Mouse (Mus musculus): Measurements from ENCODE around the gene Pik3r3. TPM values are rescaled to one million over a fixed set of nuclear protein-coding genes. Genes with fewer than 3 reads are reported as not detected.
"Not testable (repeated sequence)": the region's sequence is repeated elsewhere in the genome, so short reads cannot be mapped to it uniquely, and the experiment has no call there.

Gene Pik3r3
- polyA plus RNA-seq, 1 experiment from 2014 or later: 14.3 TPM

- Histone ChIP-seq H3K4me3 (ENCODE audit: low read depth, low read length) (no peak overlapping the region), H3K36me3 (ENCODE audit: control insufficient read depth, insufficient read depth, low read length) (no peaks in the 10 kb centered on the region), H3K4me2 (ENCODE audit: low read length) (no peak overlapping the region), H3K4me1 (replicated peaks; ENCODE audit: control insufficient read depth, insufficient read depth, low read length) (0 out of 2 replicates have a peak, but pooled peaks cover 7% of the 10 kb centered on the region), H3K9ac (ENCODE audit: low read length) (no peak overlapping the region), H3K27ac (ENCODE audit: low read depth) (no peak overlapping the region), H3K9me3 (ENCODE audit: control insufficient read depth, low read length) (no peaks in the 10 kb centered on the region), H3K27me3 (replicated peaks; ENCODE audit: control insufficient read depth, insufficient read depth, low read length) (no peaks in the 10 kb centered on the region)
- DNase-seq (ENCODE audit: low spot score) (no peak), ATAC-seq (replicated peaks; ENCODE audit: low FRiP score, low TSS enrichment, low read depth) (no peak)
- WGBS: 89% methylated on average over 2 of the region's 2 CpGs
Observed at GRCm38 (mm10) chr4:116215895-116216605, 5.4 kb upstream of the Pik3r3 start.

GRCm38 (mm10) chr4:116217046-116217445 is 4.4 kb upstream of the Pik3r3 start:
- WGBS: 42% methylated on average over 2 of the region's 2 CpGs
- H3K36me3 ChIP-seq (ENCODE audit: control insufficient read depth, insufficient read depth, low read length): no peaks in the 10 kb centered on the region
- DNase-seq (ENCODE audit: low spot score): no peak

GRCm38 (mm10) chr4:116217661-116218060 is 3.8 kb upstream of the Pik3r3 start:
- H3K27me3 ChIP-seq (replicated peaks; ENCODE audit: control insufficient read depth, insufficient read depth, low read length); H3K9ac ChIP-seq (ENCODE audit: low read length); H3K4me2 ChIP-seq (ENCODE audit: low read length); DNase-seq (ENCODE audit: low spot score); H3K36me3 ChIP-seq (ENCODE audit: control insufficient read depth, insufficient read depth, low read length); ATAC-seq (replicated peaks; ENCODE audit: low FRiP score, low TSS enrichment, low read depth); H3K9me3 ChIP-seq (ENCODE audit: control insufficient read depth, low read length); H3K4me1 ChIP-seq (replicated peaks; ENCODE audit: control insufficient read depth, insufficient read depth, low read length); H3K4me3 ChIP-seq (ENCODE audit: low read depth, low read length); H3K27ac ChIP-seq (ENCODE audit: low read depth): not testable (repeated sequence)
- 70% methylated on average over 1 of the region's 1 CpGs for WGBS

More at GRCm38 (mm10) chr4:116217046-116217445, 4.4 kb upstream of the Pik3r3 start:
- Histone ChIP-seq H3K27ac (ENCODE audit: low read depth) (no peak overlapping the region), H3K9ac (ENCODE audit: low read length) (no peak overlapping the region), H3K4me3 (ENCODE audit: low read depth, low read length) (no peak overlapping the region), H3K4me2 (ENCODE audit: low read length) (no peak overlapping the region), H3K27me3 (replicated peaks; ENCODE audit: control insufficient read depth, insufficient read depth, low read length) (no peaks in the 10 kb centered on the region), H3K9me3 (ENCODE audit: control insufficient read depth, low read length) (no peaks in the 10 kb centered on the region), H3K4me1 (replicated peaks; ENCODE audit: control insufficient read depth, insufficient read depth, low read length) (0 out of 2 replicates have a peak, but pooled peaks cover 7% of the 10 kb centered on the region)
- ATAC-seq (replicated peaks; ENCODE audit: low FRiP score, low TSS enrichment, low read depth): no peak

GRCm38 (mm10) chr4:116219056-116219455 is 2.4 kb upstream of the Pik3r3 start:
- H3K27ac ChIP-seq (ENCODE audit: low read depth): no peak overlapping the region
- H3K4me1 ChIP-seq (replicated peaks; ENCODE audit: control insufficient read depth, insufficient read depth, low read length): 0 out of 2 replicates have a peak, but pooled peaks cover 7% of the 10 kb centered on the region
- H3K27me3 ChIP-seq (replicated peaks; ENCODE audit: control insufficient read depth, insufficient read depth, low read length): no peaks in the 10 kb centered on the region
- no peak for ATAC-seq (replicated peaks; ENCODE audit: low FRiP score, low TSS enrichment, low read depth)
- no peak overlapping the region for H3K4me3 ChIP-seq (ENCODE audit: low read depth, low read length)
- no peak overlapping the region for H3K9ac ChIP-seq (ENCODE audit: low read length)
- no peaks in the 10 kb centered on the region for H3K9me3 ChIP-seq (ENCODE audit: control insufficient read depth, low read length)
- no peaks in the 10 kb centered on the region for H3K36me3 ChIP-seq (ENCODE audit: control insufficient read depth, insufficient read depth, low read length)
- 86% methylated on average over 1 of the region's 1 CpGs for WGBS
- H3K4me2 ChIP-seq (ENCODE audit: low read length): no peak overlapping the region
- DNase-seq (ENCODE audit: low spot score): no peak

GRCm38 (mm10) chr4:116220071-116220650 is 1.3 kb upstream of the Pik3r3 start:
- 11% methylated on average over 6 of the region's 6 CpGs for WGBS
- no peaks in the 10 kb centered on the region for H3K9me3 ChIP-seq (ENCODE audit: control insufficient read depth, low read length)
- no peak for DNase-seq (ENCODE audit: low spot score)

GRCm38 (mm10) chr4:116220780-116221139 is 658 bp upstream of the Pik3r3 start:
- peak; percentile 94 for DNase-seq (ENCODE audit: low spot score)
- under 1% methylated on average over 25 of the region's 26 CpGs for WGBS

More at GRCm38 (mm10) chr4:116220071-116220650, 1.3 kb upstream of the Pik3r3 start:
- no peak for ATAC-seq (replicated peaks; ENCODE audit: low FRiP score, low TSS enrichment, low read depth)
- H3K27me3 ChIP-seq (replicated peaks; ENCODE audit: control insufficient read depth, insufficient read depth, low read length): no peaks in the 10 kb centered on the region
- 0 out of 2 replicates have a peak, but pooled peaks cover 7% of the 10 kb centered on the region for H3K4me1 ChIP-seq (replicated peaks; ENCODE audit: control insufficient read depth, insufficient read depth, low read length)
- H3K9ac ChIP-seq (ENCODE audit: low read length): peak overlapping the region; percentile 95
- H3K36me3 ChIP-seq (ENCODE audit: control insufficient read depth, insufficient read depth, low read length): no peaks in the 10 kb centered on the region
- H3K27ac ChIP-seq (ENCODE audit: low read depth): peak overlapping the region; percentile 98
- H3K4me2 ChIP-seq (ENCODE audit: low read length): peak overlapping the region; percentile 78
- peak overlapping the region; percentile 78 for H3K4me3 ChIP-seq (ENCODE audit: low read depth, low read length)

GRCm38 (mm10) chr4:116221996-116222842 is 801 bp downstream of the Pik3r3 start:
- under 1% methylated on average over 23 of the region's 23 CpGs for WGBS

More at GRCm38 (mm10) chr4:116220780-116221139, 658 bp upstream of the Pik3r3 start:
- Histone ChIP-seq H3K27me3 (replicated peaks; ENCODE audit: control insufficient read depth, insufficient read depth, low read length) (no peaks in the 10 kb centered on the region), H3K4me3 (ENCODE audit: low read depth, low read length) (peak overlapping the region; percentile 78), H3K4me1 (replicated peaks; ENCODE audit: control insufficient read depth, insufficient read depth, low read length) (0 out of 2 replicates have a peak, but pooled peaks cover 7% of the 10 kb centered on the region), H3K9me3 (ENCODE audit: control insufficient read depth, low read length) (no peaks in the 10 kb centered on the region), H3K4me2 (ENCODE audit: low read length) (peak overlapping the region; percentile 78), H3K27ac (ENCODE audit: low read depth) (peak overlapping the region; percentile 98), H3K9ac (ENCODE audit: low read length) (peak overlapping the region; percentile 95), H3K36me3 (ENCODE audit: control insufficient read depth, insufficient read depth, low read length) (no peaks in the 10 kb centered on the region)
- ATAC-seq (replicated peaks; ENCODE audit: low FRiP score, low TSS enrichment, low read depth): peak; percentile 51; the same call in 1 of the 2 replicates

GRCm38 (mm10) chr4:116222843-116223119 is 1.4 kb downstream of the Pik3r3 start:
- ATAC-seq (replicated peaks; ENCODE audit: low FRiP score, low TSS enrichment, low read depth) (no peak), DNase-seq (ENCODE audit: low spot score) (no peak)
- 9% methylated on average over 6 of the region's 6 CpGs for WGBS
- Histone ChIP-seq H3K9ac (ENCODE audit: low read length) (peak overlapping the region; percentile 83), H3K27ac (ENCODE audit: low read depth) (no peak overlapping the region), H3K27me3 (replicated peaks; ENCODE audit: control insufficient read depth, insufficient read depth, low read length) (no peaks in the 10 kb centered on the region), H3K36me3 (ENCODE audit: control insufficient read depth, insufficient read depth, low read length) (no peaks in the 10 kb centered on the region), H3K4me3 (ENCODE audit: low read depth, low read length) (peak overlapping the region; percentile 78), H3K4me2 (ENCODE audit: low read length) (peak overlapping the region; percentile 78), H3K4me1 (replicated peaks; ENCODE audit: control insufficient read depth, insufficient read depth, low read length) (0 out of 2 replicates have a peak, but pooled peaks cover 7% of the 10 kb centered on the region), H3K9me3 (ENCODE audit: control insufficient read depth, low read length) (no peaks in the 10 kb centered on the region)

More at GRCm38 (mm10) chr4:116221996-116222842, 801 bp downstream of the Pik3r3 start:
- H3K36me3 ChIP-seq (ENCODE audit: control insufficient read depth, insufficient read depth, low read length): no peaks in the 10 kb centered on the region
- H3K27ac ChIP-seq (ENCODE audit: low read depth): peak overlapping the region; percentile 98
- DNase-seq (ENCODE audit: low spot score) (peak; percentile 63), ATAC-seq (replicated peaks; ENCODE audit: low FRiP score, low TSS enrichment, low read depth) (no peak)
- H3K27me3 ChIP-seq (replicated peaks; ENCODE audit: control insufficient read depth, insufficient read depth, low read length): no peaks in the 10 kb centered on the region
- 0 out of 2 replicates have a peak, but pooled peaks cover 7% of the 10 kb centered on the region for H3K4me1 ChIP-seq (replicated peaks; ENCODE audit: control insufficient read depth, insufficient read depth, low read length)
- peak overlapping the region; percentile 83 for H3K9ac ChIP-seq (ENCODE audit: low read length)
- peak overlapping the region; percentile 78 for H3K4me3 ChIP-seq (ENCODE audit: low read depth, low read length)
- H3K4me2 ChIP-seq (ENCODE audit: low read length): peak overlapping the region; percentile 78
- no peaks in the 10 kb centered on the region for H3K9me3 ChIP-seq (ENCODE audit: control insufficient read depth, low read length)

Measured in intestine, embryonic 14.5 days (tissue).